Mouse (Mus musculus) midbrain, embryonic 10.5 days (tissue): ENCODE results near the gene Tmem30a. TPM values are rescaled to one million over a fixed set of nuclear protein-coding genes. Genes with fewer than 3 reads are reported as not detected.

ENCODE experiments used
- DNase-seq: peaks from one replicate; pipeline ENCODE4 v3.0.0-alpha.2; 2017; ENCODE audit warnings: low spot score
- H3K27ac ChIP-seq: fragments of 300-500 bp; sonication (generic); replicated peaks from 2 replicates; pipeline ENCODE4 v1.5.1; 2016; ENCODE audit warnings: mild to moderate bottlenecking
- H3K27me3 ChIP-seq: fragments of 300-500 bp; sonication (generic); 2 replicates; pipeline ENCODE4 v1.6.1; 2016; ENCODE audit warnings: low read depth, mild to moderate bottlenecking; ENCODE audit not compliant: poor library complexity, severe bottlenecking
- H3K36me3 ChIP-seq: fragments of 300-500 bp; sonication (generic); 2 replicates; pipeline ENCODE4 v1.6.1; 2016; ENCODE audit warnings: mild to moderate bottlenecking, moderate library complexity
- H3K4me1 ChIP-seq: fragments of 300-500 bp; sonication (generic); 2 replicates; pipeline ENCODE4 v1.6.1; 2016
- H3K4me3 ChIP-seq: fragments of 300-500 bp; sonication (generic); 2 replicates; pipeline ENCODE4 v1.5.1; 2016; ENCODE audit warnings: mild to moderate bottlenecking, moderate library complexity
- H3K9me3 ChIP-seq: fragments of 300-500 bp; sonication (generic); replicated peaks from 2 replicates; pipeline ENCODE4 v1.6.1; 2016; ENCODE audit warnings: mild to moderate bottlenecking
- WGBS: fragments of 180-500 bp; shearing (Covaris S2); methylation state at CpG from one replicate; pipeline ENCODE4 v1.1.7; 2016; 5-methylcytosine and 5-hydroxymethylcytosine counted together
- polyA plus RNA-seq: library from polyadenylated mRNA; unstranded; fragments of >200 nt; fragmentation: Nextera tagmentation; extraction: Ambion mirVana; gene quantifications from 2 replicates; pipeline ENCODE4 v1.2.1, GENCODE M21; 2016

The Tmem30a gene
- polyA plus RNA-seq, 1 experiment from 2014 or later = 60.4 TPM

DNA sequence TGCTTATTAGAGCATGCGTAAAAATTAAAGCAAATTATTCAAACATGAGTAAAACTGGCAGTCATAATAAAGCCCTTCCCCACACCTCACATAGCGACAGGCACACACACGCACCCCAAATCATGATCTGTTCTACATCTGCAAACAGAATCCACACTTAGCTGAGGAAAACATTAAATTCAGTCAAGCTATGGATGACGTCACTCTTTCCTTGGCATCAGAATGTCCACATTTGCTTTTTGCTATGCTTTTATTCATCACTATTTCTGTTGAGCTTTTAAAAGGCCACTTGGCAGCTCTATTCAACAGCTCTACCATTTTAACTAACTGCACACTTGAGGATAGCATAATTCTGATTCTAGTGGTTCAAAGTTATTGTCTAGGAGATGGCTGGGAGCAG lies 21.3 kb upstream of the Tmem30a start:
- no peaks in the 10 kb centered on the region for H3K4me1 ChIP-seq
- H3K36me3 ChIP-seq = peaks cover 54% of the 10 kb centered on the region
- no peak for DNase-seq
- no peak overlapping the region for H3K4me3 ChIP-seq
- WGBS = 92% methylated on average over 4 of the region's 4 CpGs
- H3K27ac ChIP-seq = no peak overlapping the region
- H3K27me3 ChIP-seq = no peaks in the 10 kb centered on the region
- peaks cover 25% of the 10 kb centered on the region for H3K9me3 ChIP-seq

DNA sequence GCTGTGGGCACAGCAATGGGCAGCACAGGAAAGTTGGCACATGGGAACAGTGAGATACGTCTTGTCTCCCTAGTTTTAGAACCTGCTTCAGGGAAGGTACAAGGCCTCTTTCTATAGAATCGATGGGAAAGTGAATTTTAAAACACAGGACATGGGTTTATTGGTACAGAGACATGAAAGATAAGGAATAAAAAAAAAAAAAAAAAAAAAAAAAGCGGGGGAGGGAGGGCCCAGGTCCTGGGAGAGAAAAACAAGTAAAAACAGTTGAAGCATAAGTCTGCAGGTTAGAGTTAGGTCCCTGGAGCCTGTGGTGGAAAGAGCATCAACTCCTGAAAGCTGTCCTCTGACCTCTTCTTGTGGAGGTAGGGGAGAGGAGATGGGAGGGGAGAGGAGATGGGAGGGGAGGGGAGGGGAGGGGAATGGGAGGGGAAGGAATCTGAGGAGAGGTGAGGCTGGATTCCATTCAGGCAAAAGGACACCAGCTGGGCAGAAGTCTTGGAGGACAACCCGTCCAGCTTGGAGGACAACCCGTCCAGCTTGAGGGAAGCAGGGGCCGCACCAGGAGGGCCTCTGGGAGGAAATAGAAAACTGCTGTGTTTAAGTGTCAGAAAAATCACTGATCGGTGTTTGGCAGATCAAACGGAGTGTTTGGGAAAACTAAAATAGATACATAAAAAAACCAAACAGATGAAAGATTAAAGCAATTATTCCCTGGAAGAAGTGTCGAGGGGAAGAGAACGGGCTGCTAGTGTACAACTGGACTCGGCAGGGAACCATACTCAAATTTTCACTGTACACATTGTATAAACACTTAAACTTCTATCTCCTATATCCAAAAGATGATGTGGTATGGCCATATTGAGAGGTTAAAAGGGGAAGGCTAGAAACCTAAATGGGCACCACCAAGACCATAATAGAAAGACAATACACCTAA lies 17.9 kb upstream of the Tmem30a start:
- DNase-seq = no peak
- Histone ChIP-seq H3K27ac (no peak overlapping the region), H3K4me3 (no peak overlapping the region), H3K9me3 (no peaks in the 10 kb centered on the region), H3K27me3 (no peaks in the 10 kb centered on the region), H3K36me3 (peaks cover 21% of the 10 kb centered on the region), H3K4me1 (no peaks in the 10 kb centered on the region; the same call in 1 of the 2 replicates)
- whole genome bisulfite sequencing = 82% methylated on average over 10 of the region's 11 CpGs

DNA sequence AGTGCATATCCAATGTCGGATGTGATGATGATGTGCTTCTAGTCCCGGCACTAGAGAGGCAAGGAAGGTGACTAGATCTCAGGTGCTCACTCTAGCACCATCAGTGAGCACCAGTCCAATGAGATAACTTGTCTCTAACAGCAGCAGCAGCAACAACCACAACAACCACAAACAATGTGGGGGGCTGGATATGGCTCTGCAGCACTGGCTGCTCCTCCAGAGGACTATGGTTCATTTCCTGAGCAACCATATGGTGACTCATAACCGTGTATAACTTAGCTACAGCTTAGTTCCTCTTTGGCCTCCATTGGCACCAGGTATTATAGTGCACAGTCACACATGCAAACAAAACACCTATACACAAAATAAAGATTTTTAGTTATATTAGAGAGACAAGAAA lies 17.2 kb upstream of the Tmem30a start:
- Histone ChIP-seq H3K36me3 (peaks cover 14% of the 10 kb centered on the region), H3K4me1 (no peaks in the 10 kb centered on the region; the same call in 1 of the 2 replicates), H3K27ac (no peak overlapping the region), H3K27me3 (no peaks in the 10 kb centered on the region), H3K9me3 (no peaks in the 10 kb centered on the region), H3K4me3 (no peak overlapping the region)
- WGBS = 84% methylated on average over 3 of the region's 3 CpGs
- DNase-seq = no peak

DNA sequence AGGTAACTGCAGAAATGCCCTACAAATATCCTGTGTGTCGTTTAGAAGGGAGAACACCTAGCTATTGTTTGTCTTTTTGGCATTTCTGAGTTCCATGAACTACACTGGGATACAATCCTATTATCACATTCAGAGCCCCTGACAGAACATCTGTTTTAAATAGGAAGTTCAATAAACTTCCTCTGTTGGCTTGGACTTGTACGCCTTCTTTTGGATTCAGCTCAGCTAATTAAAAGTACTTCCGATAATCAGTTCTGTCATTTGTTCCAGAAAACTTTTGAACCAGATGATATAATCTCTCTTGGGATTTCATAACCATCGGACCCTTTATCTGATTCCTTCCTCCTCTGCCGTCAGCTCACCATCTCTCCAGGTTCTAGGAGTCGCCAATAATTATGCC lies 16.1 kb upstream of the Tmem30a start:
- Histone ChIP-seq H3K27me3 (no peaks in the 10 kb centered on the region), H3K9me3 (no peaks in the 10 kb centered on the region), H3K4me1 (no peaks in the 10 kb centered on the region; the same call in 1 of the 2 replicates), H3K27ac (no peak overlapping the region), H3K4me3 (no peak overlapping the region), H3K36me3 (peaks cover 10% of the 10 kb centered on the region)
- DNase-seq = no peak
- 78% methylated on average over 6 of the region's 6 CpGs for WGBS

- no peak for DNase-seq
- H3K4me1 ChIP-seq = no peaks in the 10 kb centered on the region; the same call in 1 of the 2 replicates
- no peak overlapping the region for H3K4me3 ChIP-seq
- H3K27me3 ChIP-seq = no peaks in the 10 kb centered on the region
- H3K36me3 ChIP-seq = no peaks in the 10 kb centered on the region
- 50% methylated on average over 4 of the region's 4 CpGs for WGBS
- no peaks in the 10 kb centered on the region for H3K9me3 ChIP-seq
- H3K27ac ChIP-seq = no peak overlapping the region
Observed at GRCm38 (mm10) chr9:79807178-79807577, 13.9 kb upstream of the Tmem30a start.

- no peak overlapping the region for H3K27ac ChIP-seq
- no peak overlapping the region for H3K4me3 ChIP-seq
- no peaks in the 10 kb centered on the region; the same call in 1 of the 2 replicates for H3K4me1 ChIP-seq
- 54% methylated on average over 12 of the region's 12 CpGs for WGBS
- H3K9me3 ChIP-seq = no peaks in the 10 kb centered on the region
- no peak for DNase-seq
- H3K27me3 ChIP-seq = no peaks in the 10 kb centered on the region
- H3K36me3 ChIP-seq = no peaks in the 10 kb centered on the region
Observed at GRCm38 (mm10) chr9:79806317-79807075, 13.2 kb upstream of the Tmem30a start.

DNA sequence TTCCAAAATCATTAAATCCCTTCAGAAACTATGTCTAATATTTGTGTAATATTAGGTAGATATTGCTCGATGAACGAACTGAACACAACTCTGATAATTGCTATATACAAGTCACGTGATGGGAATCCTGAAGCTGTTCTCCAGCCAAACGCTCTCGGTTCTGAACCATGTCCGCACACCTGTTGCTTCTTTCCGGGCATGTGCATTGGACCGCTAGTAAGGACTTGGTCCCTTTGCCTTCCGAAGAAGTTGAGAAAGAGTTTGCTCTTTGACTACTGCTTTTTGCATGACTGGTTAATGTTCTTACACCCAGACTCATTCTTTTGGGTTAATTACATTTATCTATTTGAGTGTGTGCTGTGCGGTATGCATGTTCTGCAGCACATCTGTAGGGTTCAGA lies 12.1 kb upstream of the Tmem30a start:
- H3K4me1 ChIP-seq = no peaks in the 10 kb centered on the region; the same call in 1 of the 2 replicates
- 90% methylated on average over 10 of the region's 10 CpGs for WGBS

DNA sequence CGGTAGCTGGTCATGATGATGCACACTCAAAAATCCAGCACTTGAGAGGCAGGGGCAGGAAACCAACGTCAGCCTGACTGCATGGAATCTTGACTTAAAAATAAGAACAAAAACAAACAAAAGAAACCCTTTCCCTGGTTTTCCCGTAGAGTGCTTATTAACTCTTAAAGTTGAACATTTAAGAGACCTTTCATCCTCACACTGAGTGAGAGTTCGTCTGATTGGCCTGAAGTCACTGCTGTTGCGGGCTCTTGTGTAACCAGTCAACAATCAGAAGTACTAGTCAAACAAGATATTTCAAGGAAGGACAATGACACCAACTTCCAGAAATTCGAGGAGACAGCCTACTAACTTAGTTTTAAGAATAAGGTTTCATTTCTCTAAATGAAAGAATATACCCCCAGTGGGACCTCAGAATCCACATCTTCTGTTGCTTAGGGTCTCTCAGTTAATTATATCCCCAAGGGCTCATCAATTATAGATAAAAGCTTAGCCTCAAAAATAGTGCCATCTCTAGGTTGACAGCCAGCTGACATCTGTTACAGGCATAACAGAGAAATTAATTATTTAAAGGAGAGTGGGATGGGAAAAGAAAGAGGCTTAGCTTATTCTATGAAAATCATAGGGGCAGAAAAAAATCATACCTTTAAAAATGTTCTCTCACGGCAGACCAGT lies 3.3 kb upstream of the Tmem30a start:
- no peaks in the 10 kb centered on the region for H3K36me3 ChIP-seq
- no peaks in the 10 kb centered on the region for H3K27me3 ChIP-seq
- H3K9me3 ChIP-seq = no peaks in the 10 kb centered on the region
- H3K27ac ChIP-seq = no peak overlapping the region
- H3K4me3 ChIP-seq = no peak overlapping the region
- peaks cover 16% of the 10 kb centered on the region for H3K4me1 ChIP-seq
- no peak for DNase-seq
- WGBS = 78% methylated on average over 7 of the region's 7 CpGs

More for the DNA sequence above, 12.1 kb upstream of the Tmem30a start:
- Histone ChIP-seq H3K36me3 (no peaks in the 10 kb centered on the region), H3K9me3 (no peaks in the 10 kb centered on the region), H3K27me3 (no peaks in the 10 kb centered on the region), H3K27ac (no peak overlapping the region), H3K4me3 (no peak overlapping the region)
- no peak for DNase-seq

GRCm38 (mm10) chr9:79795076-79795475 lies 1.8 kb upstream of the Tmem30a start:
- peaks cover 23% of the 10 kb centered on the region for H3K4me1 ChIP-seq
- no peak overlapping the region for H3K27ac ChIP-seq
- H3K27me3 ChIP-seq = no peaks in the 10 kb centered on the region
- H3K36me3 ChIP-seq = no peaks in the 10 kb centered on the region
- no peak for DNase-seq
- 78% methylated on average over 1 of the region's 1 CpGs for WGBS
- no peak overlapping the region for H3K4me3 ChIP-seq
- no peaks in the 10 kb centered on the region for H3K9me3 ChIP-seq

DNA sequence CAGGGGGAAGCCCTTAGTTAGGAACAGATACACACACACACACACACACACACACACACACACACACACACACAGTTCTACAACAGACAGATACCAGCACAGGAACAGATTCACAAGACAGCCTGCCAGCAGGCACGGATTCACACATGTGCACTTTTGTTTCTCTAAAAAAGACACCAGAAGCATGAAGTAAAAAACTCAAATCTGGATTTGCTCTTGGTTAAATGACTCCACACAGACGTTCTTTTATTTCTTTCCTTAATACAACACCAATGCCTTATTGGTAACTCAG lies 7.6 kb downstream of the Tmem30a start:
- H3K27me3 ChIP-seq = no peaks in the 10 kb centered on the region
- no peak overlapping the region for H3K27ac ChIP-seq
- H3K9me3 ChIP-seq = no peaks in the 10 kb centered on the region
- H3K36me3 ChIP-seq = no peaks in the 10 kb centered on the region
- 79% methylated on average over 2 of the region's 2 CpGs for WGBS
- H3K4me3 ChIP-seq = no peak overlapping the region
- peaks cover 8% of the 10 kb centered on the region for H3K4me1 ChIP-seq
- no peak for DNase-seq

- DNase-seq = no peak
- no peaks in the 10 kb centered on the region for H3K36me3 ChIP-seq
- peaks cover 8% of the 10 kb centered on the region for H3K4me1 ChIP-seq
- no peak overlapping the region for H3K27ac ChIP-seq
- no peak overlapping the region for H3K4me3 ChIP-seq
- no peaks in the 10 kb centered on the region for H3K9me3 ChIP-seq
- no peaks in the 10 kb centered on the region for H3K27me3 ChIP-seq
- 95% methylated on average over 2 of the region's 2 CpGs for WGBS
Observed at GRCm38 (mm10) chr9:79784934-79785793, 8.1 kb downstream of the Tmem30a start.

DNA sequence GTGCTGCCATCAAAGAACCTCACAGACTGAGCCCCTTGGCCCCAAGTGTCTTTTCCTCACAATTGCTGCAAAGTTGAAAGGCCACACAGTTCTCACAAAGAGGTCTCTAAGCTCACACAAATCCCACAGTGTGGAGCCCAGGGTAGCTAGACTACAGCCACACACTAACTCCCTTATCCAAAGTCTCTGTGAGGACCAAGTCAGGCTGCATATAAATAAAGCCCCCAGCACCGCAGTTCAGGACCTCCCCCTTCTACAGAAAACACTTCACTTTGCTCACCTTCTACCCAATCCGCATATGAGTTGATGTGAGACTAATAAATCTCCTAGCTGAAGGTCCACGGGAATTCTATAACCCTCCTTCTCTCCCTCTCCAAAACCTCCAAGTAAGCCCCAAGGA lies 8.9 kb downstream of the Tmem30a start:
- no peak for DNase-seq
- WGBS = 69% methylated on average over 3 of the region's 3 CpGs
- H3K4me1 ChIP-seq = peaks cover 8% of the 10 kb centered on the region
- H3K9me3 ChIP-seq = no peaks in the 10 kb centered on the region
- no peaks in the 10 kb centered on the region for H3K36me3 ChIP-seq
- no peak overlapping the region for H3K27ac ChIP-seq
- H3K27me3 ChIP-seq = no peaks in the 10 kb centered on the region
- no peak overlapping the region for H3K4me3 ChIP-seq
